Mouse (Mus musculus) kidney, postnatal 0 days (tissue): ENCODE measurements at regions not wholly inside any gene's neighbourhood (a gene's known extent, or its start where the extent isn't known, plus 50 kb on each side); places are given as distances from the start of the nearest gene placed in this dataset.

Experiments used
- ATAC-seq: fragments of 200-750 bp; cut with Nextera tagmentation; replicated peaks from 2 replicates; pipeline ENCODE4 v1.8.0; 2017; ENCODE audit warnings: low read depth, moderate number of reproducible peaks, moderate TSS enrichment, moderate library complexity; ENCODE audit not compliant: low FRiP score
- DNase-seq: peaks from one replicate; pipeline ENCODE4 v3.0.0-alpha.2; 2016; ENCODE audit warnings: low spot score
- H3K27ac ChIP-seq: fragments of 300-500 bp; sonication (generic); 2 replicates; pipeline ENCODE4 v1.5.1; 2014; ENCODE audit warnings: mild to moderate bottlenecking
- H3K27me3 ChIP-seq: fragments of 300-500 bp; sonication (generic); 2 replicates; pipeline ENCODE4 v1.6.1; 2014; ENCODE audit warnings: low read length, mixed read lengths; ENCODE audit not compliant: insufficient read depth
- H3K36me3 ChIP-seq: fragments of 300-500 bp; sonication (generic); 2 replicates; pipeline ENCODE4 v1.6.1; 2014; ENCODE audit warnings: low read length, mixed read lengths; ENCODE audit not compliant: insufficient read depth
- H3K4me1 ChIP-seq: fragments of 300-500 bp; sonication (generic); replicated peaks from 2 replicates; pipeline ENCODE4 v1.6.1; 2014; ENCODE audit warnings: antibody characterized with exemption, low read length, mixed read lengths; ENCODE audit not compliant: insufficient read depth
- H3K4me2 ChIP-seq: fragments of 300-500 bp; sonication (generic); 2 replicates; pipeline ENCODE4 v1.6.1; 2014; ENCODE audit warnings: mild to moderate bottlenecking, low read length, moderate library complexity, mixed read lengths
- H3K4me3 ChIP-seq: fragments of 300-500 bp; sonication (generic); replicated peaks from 2 replicates; pipeline ENCODE4 v1.5.1; 2014; ENCODE audit warnings: low read depth, low read length
- H3K9ac ChIP-seq: fragments of 300-500 bp; sonication (generic); 2 replicates; pipeline ENCODE4 v1.6.1; 2014; ENCODE audit warnings: low read depth, low read length
- H3K9me3 ChIP-seq: fragments of 300-500 bp; sonication (generic); replicated peaks from 2 replicates; pipeline ENCODE4 v1.6.1; 2016; ENCODE audit warnings: low read length, inconsistent platforms, mixed read lengths
- CTCF ChIP-seq: IDR thresholded peaks from 2 replicates; pipeline ENCODE4 v1.5.1; 2016; ENCODE audit warnings: antibody characterized with exemption, low read depth, mild to moderate bottlenecking, moderate library complexity
- WGBS: fragments of 180-500 bp; shearing (Covaris S2); extraction: QIAGEN DNeasy Blood & Tissue Kit; methylation state at CpG from one replicate; pipeline ENCODE4 v1.1.7; 2014; 5-methylcytosine and 5-hydroxymethylcytosine counted together

GRCm38 (mm10) chr4:22047730-22048455, 116.8 kb downstream of the Faxc start:
- Histone ChIP-seq H3K4me2 (no peak overlapping the region), H3K4me3 (no peak overlapping the region), H3K36me3 (no peaks in the 10 kb centered on the region), H3K9me3 (no peaks in the 10 kb centered on the region), H3K4me1 (no peaks in the 10 kb centered on the region), H3K27me3 (no peaks in the 10 kb centered on the region), H3K27ac (no peak overlapping the region), H3K9ac (no peak overlapping the region)
- DNase-seq (no peak), ATAC-seq (no peak)
- 60% methylated on average over 8 of the region's 8 CpGs for WGBS
- no peak for TF ChIP-seq CTCF

DNA sequence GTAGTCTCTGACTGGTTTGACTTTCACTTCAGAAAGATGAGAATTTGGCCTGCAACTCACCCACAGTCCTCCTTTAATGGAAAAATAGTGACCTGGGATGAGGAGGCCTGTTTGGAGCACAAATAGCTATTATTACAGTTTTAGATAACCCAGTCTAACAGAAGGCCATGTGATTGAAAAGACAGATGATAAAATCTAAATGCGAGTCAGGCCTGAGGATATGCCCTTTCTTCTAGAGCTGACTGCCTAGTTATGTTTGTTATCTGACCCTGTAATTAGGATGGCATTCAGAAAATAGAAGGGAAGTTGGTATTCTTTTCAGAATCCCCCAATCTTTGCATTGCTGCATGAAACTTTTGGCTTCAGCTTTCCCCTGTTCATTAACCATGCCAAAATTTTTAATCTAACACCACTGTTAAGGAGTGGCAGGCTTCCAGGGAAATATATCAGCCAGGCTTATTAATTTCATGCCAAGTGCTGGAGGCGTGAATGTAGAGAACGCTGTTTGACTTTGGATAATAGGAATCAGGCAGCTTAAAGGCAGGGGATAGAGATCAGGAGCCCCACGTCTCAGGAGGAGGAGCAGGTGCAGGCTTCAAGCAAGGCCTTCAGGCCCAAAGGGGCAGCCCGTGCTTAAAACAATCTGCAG, 135.8 kb downstream of the Faxc start:
- H3K4me3 ChIP-seq = no peak overlapping the region
- no peak overlapping the region for H3K27ac ChIP-seq
- H3K4me1 ChIP-seq = no peaks in the 10 kb centered on the region
- no peak for TF ChIP-seq CTCF
- H3K36me3 ChIP-seq = no peaks in the 10 kb centered on the region
- no peak overlapping the region for H3K4me2 ChIP-seq
- no peak overlapping the region for H3K9ac ChIP-seq
- no peaks in the 10 kb centered on the region for H3K27me3 ChIP-seq
- DNase-seq (no peak), ATAC-seq (no peak)
- 60% methylated on average over 5 of the region's 5 CpGs for WGBS
- no peaks in the 10 kb centered on the region for H3K9me3 ChIP-seq

DNA sequence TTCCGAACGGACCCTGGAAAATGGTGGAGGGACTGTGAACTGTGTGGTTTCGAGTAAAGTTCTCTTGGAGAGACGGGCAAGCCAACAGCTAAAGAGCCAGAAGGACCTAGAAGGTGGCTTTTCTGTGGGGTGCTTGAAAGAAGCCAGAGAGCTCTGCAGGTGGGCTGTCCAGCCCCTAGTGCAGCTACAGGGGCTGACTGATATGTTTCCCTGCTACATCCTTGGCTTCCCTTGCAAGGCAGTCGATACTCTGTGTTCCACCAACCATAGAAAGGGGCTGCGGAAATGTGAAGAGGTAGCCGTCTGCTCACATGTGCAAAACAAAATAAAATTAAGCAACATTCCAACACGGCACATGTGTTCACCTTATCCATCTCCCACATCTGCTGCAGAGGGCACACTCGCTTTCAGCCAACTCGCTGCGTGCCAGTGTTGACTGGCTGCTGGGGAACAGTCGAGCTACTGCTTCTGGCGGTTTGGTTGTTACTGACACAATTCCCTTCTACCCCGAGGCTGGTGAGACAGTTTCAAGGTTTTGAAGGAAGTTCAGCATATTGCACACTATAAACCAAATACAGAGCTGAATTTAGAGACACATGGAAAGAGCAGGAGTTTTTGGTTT, 136.7 kb downstream of the Faxc start:
- 71% methylated on average over 14 of the region's 14 CpGs for WGBS
- H3K4me1 ChIP-seq = no peaks in the 10 kb centered on the region
- no peak for TF ChIP-seq CTCF
- DNase-seq = no peak
- no peak overlapping the region for H3K9ac ChIP-seq
- H3K36me3 ChIP-seq = no peaks in the 10 kb centered on the region
- H3K4me2 ChIP-seq = no peak overlapping the region
- ATAC-seq = no peak
- no peak overlapping the region for H3K4me3 ChIP-seq
- no peaks in the 10 kb centered on the region for H3K27me3 ChIP-seq
- H3K27ac ChIP-seq = no peak overlapping the region
- no peaks in the 10 kb centered on the region for H3K9me3 ChIP-seq

- Histone ChIP-seq H3K4me1 (no peaks in the 10 kb centered on the region), H3K4me3 (no peak overlapping the region), H3K9ac (no peak overlapping the region), H3K36me3 (no peaks in the 10 kb centered on the region), H3K9me3 (no peaks in the 10 kb centered on the region), H3K27me3 (no peaks in the 10 kb centered on the region), H3K4me2 (no peak overlapping the region), H3K27ac (no peak overlapping the region)
- TF ChIP-seq CTCF = no peak
- DNase-seq (no peak), ATAC-seq (no peak)
- WGBS = 35% methylated on average over 3 of the region's 3 CpGs
Observed at GRCm38 (mm10) chr4:22088209-22088787, 157.2 kb downstream of the Faxc start.

- Histone ChIP-seq H3K9ac (no peak overlapping the region), H3K4me1 (no peaks in the 10 kb centered on the region), H3K27me3 (no peaks in the 10 kb centered on the region), H3K4me2 (no peak overlapping the region), H3K9me3 (no peaks in the 10 kb centered on the region), H3K27ac (no peak overlapping the region), H3K36me3 (no peaks in the 10 kb centered on the region), H3K4me3 (no peak overlapping the region)
- ATAC-seq (no peak), DNase-seq (no peak)
- WGBS = 92% methylated on average over 1 of the region's 1 CpGs
- TF ChIP-seq CTCF = no peak
Observed at GRCm38 (mm10) chr4:22089637-22090041, 158.5 kb downstream of the Faxc start.

- Histone ChIP-seq H3K9me3 (no peaks in the 10 kb centered on the region), H3K4me2 (no peak overlapping the region), H3K4me1 (no peaks in the 10 kb centered on the region), H3K4me3 (no peak overlapping the region), H3K27ac (no peak overlapping the region), H3K9ac (no peak overlapping the region), H3K36me3 (no peaks in the 10 kb centered on the region), H3K27me3 (no peaks in the 10 kb centered on the region)
- no peak for ATAC-seq
- 80% methylated on average over 11 of the region's 11 CpGs for WGBS
- DNase-seq = no peak
- no peak for TF ChIP-seq CTCF
Observed at GRCm38 (mm10) chr4:22090536-22090935, 159.4 kb downstream of the Faxc start.
